Mouse (Mus musculus) layer of hippocampus, postnatal 14 days (tissue): ENCODE measurements around the gene Ptgdr2. TPM values are rescaled to one million over a fixed set of nuclear protein-coding genes. Genes with fewer than 3 reads are reported as not detected.

ENCODE experiments used
- DNase-seq, 2 experiments: peaks; one replicate each; pipeline ENCODE4 v3.0.0; 2021 to 2022; ENCODE audit warnings: low spot score in 2 of 2, mixed read lengths in 1 of 2
- long read RNA-seq, 2 experiments: library from polyadenylated mRNA; stranded (forward); transcript quantifications; one replicate each; pipeline ENCODE4 v2.0.0; 2021
- total RNA-seq, 2 experiments: library from RNA; stranded (reverse); gene quantifications; 2 replicates each; pipeline ENCODE4 v1.2.3; 2021

Gene Ptgdr2
- under 1 TPM; 0.29 to 0.32 TPM for total RNA-seq
- long read RNA-seq, experiment 1, result 0 reads
- long read RNA-seq, experiment 2, result 0 reads

GRCm38 (mm10) chr19:10937110-10937563 lies at the start of gene Ptgdr2:
Ptgdr2 (plus strand) TSS chr19:10937160.
- no peak for DNase-seq

DNA sequence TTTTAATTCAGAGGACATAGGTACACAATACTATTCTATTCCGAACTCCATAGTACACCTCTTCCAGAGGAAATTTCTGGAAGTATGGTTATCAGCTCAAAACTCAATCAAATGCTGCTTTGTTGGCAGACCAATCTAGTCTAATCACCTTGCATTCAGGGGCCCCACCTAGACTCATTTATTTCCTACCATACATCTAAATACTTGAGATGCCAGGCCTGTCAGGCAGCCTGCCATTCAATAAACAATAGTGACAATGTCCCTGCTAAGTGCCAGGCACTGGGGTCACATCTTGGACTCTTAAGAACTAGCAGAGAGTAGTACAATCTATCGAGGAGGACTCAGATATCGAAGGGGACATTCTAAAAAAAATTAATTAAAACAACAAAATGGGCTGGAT lies 44.8 kb upstream of the Ptgdr2 start:
- DNase-seq, result no peak

- peak; percentile 99 for DNase-seq
These were observed 41.9 kb upstream of the Ptgdr2 start, which contains the start of gene Prpf19 for GRCm38 (mm10) chr19:10895016-10895528. Prpf19 (plus strand) TSS chr19:10895231.

DNA sequence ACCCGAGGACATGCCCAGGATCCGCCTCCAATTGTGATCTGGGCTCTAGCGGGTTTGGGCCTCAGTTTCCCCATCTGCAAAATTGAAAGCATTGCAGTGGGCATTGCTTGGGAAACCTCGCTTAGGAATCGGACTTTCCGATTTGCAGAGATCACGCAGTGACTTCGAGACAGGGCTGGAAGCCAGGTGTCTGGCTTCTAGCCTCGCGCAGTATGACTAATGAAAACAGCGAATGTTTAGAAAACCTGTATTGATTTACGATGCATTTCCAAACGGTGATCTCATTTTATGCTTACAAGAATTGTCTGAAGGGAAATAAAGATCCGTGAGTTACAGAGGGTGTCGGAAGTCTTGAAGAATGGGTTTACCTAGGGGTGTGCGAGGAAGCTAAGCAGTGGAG lies 41.3 kb upstream of the Ptgdr2 start:
- no peak for DNase-seq

GRCm38 (mm10) chr19:10896849-10897248 lies 40.1 kb upstream of the Ptgdr2 start:
- no peak for DNase-seq

DNA sequence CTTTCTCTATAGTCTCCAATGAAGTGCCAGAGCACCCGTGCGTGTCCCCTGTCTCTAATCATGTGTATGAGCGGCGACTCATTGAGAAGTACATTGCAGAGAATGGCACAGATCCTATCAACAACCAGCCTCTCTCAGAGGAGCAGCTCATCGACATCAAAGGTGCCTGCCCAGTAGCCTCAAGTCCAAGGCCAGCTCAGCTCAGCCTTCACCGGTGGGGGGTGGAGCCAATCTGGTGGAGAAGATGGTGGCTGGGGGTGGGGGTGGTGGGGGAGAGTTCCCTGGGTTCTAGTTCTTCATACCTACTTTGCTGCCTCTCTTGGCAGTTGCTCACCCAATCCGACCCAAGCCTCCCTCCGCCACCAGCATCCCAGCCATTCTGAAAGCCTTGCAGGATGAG lies 39.5 kb upstream of the Ptgdr2 start:
- DNase-seq, result no peak

DNA sequence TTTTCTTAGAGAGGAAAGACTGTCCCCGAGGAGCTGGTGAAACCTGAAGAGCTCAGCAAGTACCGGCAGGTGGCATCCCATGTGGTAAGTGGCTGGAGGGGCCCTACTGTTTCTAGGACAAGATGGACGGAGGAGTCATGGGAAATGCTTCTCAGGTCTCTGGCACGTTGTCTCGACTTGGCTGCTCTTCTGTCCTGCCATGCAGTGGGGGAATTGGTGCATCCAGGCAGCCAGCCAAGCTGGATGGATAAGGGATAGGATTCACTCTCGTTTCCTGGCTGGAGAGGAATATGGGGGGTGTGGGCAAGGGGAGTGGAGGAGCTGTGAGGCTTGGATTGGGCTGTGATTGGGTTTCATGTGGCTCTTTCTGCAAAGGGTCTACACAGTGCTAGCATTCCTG lies 36.6 kb upstream of the Ptgdr2 start:
- DNase-seq, result no peak

GRCm38 (mm10) chr19:10901046-10901445 lies 35.9 kb upstream of the Ptgdr2 start:
- no peak for DNase-seq

DNA sequence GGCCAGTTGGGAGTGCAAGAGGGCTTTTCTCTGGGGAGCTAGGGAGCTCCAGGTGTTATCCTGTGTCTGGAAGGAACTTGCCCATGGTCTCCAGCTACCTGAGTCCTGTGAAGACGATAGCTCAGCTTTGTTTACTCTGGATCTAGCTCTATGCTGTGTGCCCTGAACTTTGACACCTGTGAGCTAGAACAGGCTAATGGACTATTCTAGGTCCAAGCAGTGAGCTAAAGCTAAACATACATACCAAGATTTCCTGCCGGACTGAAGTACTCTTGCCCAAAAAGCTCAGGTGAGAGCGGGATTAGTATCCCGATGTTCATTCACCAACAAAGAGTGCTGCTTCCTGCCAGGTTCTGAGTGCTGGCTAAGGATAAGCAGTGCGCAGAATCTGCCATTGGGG lies 32.4 kb upstream of the Ptgdr2 start:
- DNase-seq, result no peak

DNA sequence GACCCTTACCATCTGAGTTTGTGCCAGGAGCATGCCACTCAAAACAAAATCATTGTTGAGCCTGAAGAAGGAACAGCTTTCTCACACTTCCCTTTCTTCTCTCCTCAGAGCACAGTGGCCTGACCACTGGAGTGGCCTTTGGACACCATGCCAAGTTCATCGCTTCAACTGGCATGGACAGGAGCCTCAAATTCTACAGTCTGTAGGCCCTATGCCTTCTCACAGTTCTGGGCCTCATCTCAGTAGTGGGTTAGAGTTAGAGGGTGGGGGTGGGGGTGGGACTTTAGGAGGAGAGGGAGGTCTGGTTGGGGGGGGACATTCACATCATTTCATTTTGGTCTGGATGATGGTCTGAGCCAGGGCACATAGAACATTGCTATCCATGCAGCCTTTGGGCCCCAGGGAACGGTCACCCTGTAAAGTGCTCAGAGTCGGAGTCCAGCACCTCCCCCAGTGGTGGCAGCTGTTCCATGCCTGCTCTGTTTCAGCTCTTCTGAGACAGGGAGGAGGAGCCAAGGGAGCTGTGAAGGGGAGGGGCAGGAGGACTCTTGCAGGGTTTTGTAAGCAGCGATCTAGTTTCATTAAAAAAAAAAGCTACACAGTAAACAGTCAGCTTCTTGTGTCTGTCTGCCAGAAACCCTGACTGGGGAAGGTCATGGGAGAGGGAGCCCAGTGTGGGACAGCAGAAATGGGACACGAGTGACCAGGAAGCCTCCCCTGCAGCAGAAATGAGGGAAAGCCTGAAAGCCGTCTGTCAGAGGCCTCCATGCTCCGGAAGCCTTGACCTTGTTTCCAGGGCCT lies 31.8 kb upstream of the Ptgdr2 start:
- peak; percentile 28 to 45 for DNase-seq

DNA sequence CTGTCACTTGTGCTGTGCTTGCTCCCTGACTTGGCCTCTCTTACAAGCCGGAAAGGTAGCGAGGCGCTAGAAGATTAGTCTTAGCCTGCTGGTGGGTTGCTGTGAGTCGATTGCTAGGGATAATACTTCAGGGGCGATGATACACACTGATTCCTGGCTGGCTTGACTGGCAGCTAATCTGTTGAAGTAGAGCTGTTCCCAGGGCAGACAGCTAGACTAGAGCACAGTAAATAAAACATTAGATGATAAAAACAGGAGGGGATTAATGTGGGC lies 31.3 kb upstream of the Ptgdr2 start:
- DNase-seq, result no peak

DNA sequence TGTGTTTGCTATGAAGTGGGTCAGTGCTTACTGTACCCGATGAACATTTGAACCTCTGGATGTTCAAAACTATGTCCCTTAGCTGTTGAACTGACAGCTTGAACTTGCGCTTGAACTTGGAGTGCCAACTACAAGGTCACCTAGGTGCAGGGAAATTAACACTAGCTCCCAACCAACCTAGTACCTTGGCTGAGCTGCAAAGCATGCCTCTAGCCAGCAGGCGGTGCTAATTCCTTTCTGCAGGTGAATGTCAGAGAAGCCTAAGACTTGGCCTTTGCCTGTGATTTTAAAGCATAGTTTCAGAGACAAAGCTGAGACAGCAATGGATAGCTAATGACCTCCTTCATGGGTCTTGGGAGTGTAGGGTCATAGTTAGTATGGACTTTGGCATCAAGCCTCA lies 29.1 kb upstream of the Ptgdr2 start:
- DNase-seq, result peak in 1 of 2 experiments; percentile 37

- DNase-seq, result no peak
These were observed 27.8 kb upstream of the Ptgdr2 start for GRCm38 (mm10) chr19:10909087-10909721.

GRCm38 (mm10) chr19:10914291-10914690 lies 22.7 kb upstream of the Ptgdr2 start:
- DNase-seq, result no peak

DNA sequence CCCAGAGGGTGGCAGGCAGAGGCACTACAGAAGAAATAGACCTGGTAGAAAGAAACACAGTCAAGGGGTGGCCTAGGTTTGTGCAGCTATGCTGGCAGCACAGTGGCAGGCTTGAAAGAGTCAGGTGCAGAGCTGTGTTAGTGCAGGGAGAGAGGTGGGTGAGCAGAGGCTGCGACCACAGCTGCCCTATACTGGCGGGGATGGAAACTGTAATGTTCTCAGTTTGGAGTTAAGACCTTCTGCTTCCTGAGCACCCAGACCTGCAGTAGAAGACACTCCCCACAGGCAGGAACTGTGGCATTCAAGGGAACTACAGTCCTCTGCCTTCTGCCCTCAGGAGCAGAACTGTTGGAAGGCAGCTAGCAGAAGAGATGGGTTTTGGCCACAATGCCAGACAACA lies 22.1 kb upstream of the Ptgdr2 start:
- DNase-seq, result no peak

GRCm38 (mm10) chr19:10916506-10916905 lies 20.5 kb upstream of the Ptgdr2 start:
- DNase-seq, result no peak

DNA sequence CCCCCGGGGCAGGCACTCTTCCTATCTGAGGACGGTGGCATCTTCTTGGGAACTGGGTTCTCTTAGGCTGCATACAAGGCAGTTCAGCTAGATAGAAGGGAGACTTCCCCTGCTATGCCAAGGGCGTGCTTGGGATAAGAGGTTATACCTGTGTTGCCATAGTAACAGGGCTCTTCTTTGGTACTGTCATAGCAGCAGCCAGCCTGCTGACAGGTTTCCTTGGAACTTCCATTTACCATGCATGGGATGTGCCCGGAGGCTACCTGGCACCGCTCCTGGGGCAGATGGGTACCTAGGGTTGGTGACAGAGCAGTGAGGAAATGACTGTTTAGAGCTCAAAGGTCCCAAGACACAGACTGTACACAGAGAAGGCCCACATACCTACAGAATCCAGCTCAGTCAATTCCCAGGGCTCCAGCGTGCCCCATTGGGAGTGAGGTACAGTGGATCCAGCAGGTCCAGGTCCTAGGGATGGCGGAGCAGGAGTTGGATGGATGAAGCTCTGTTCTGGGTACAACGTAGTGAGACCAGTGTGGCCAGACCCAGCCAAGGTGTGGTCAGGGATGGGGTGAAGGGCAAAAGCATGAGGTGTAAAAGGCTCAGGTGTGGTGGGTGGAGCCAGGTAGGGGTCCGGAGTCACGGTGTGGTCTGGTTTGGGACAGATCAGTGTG lies 18.5 kb upstream of the Ptgdr2 start:
- DNase-seq, result no peak

DNA sequence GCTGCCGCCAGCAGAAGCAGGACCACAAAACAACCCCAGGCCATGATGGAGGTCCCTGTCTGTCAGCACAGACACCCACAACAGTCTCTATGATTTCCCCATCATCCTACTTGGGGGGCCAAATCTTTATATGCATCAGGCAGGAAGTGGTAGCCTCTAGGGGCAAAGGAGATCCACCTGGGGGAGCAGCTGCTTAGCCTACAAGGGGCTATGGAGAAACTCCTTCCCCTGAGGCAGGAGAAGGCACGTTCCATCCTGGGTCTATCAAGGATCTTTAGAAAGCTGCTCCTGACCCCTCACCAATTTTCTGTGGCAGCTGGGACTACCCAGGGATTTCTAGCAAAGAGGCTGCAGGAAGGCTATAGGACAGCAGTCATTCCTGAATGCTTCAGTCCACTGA lies 16.4 kb upstream of the Ptgdr2 start, which contains the start of gene Zp1:
Gene Zp1, minus strand, starts transcription at position 101 of the 400 bp plus-strand sequence.
- no peak for DNase-seq

GRCm38 (mm10) chr19:10921058-10921457 lies 15.9 kb upstream of the Ptgdr2 start:
- no peak for DNase-seq

- DNase-seq, result no peak
These were observed 12.7 kb upstream of the Ptgdr2 start for GRCm38 (mm10) chr19:10924220-10924619.

DNA sequence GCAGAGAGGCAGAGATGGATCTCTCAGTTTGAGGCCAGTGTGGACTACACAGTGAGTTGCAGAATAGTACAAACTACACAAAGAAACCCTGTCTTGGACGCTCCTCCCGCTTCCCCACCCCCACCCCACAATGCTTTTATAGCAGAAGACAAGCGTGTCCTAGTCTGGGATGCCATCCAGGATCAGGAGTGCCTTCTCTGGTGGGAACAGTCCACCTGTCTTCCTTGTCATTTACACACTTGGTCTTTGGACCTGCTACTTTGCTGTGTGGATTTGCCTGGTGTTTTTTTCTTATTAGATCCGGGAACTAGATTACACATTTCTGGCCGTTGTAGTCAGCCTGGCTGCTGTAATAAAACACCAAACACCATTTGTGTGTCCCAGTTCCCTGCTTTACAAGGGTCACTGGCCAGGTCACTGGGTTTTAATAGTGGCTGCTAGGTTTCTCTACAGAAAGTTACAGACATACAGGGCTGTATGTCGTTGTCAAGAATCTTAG lies 10.8 kb upstream of the Ptgdr2 start:
- no peak for DNase-seq

DNA sequence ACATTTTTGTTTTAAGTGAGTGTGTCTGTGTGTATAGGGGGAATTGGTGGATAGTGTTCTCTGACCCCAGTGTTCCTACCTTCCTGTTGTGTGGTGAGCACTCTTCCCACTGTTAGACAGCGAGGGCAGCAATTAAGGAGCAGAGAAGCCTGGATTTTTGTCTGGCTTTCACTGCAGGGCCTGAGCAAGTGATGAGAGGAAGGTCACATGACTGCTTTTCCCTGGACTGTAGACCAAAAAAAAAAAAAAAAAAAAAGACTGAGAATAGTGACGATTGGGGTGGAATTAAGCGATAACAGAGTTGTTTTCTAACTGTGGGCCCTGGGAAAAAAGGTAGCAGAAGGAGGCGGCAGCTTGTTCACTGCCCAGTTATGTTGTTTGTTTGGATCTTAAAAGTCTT lies 10.3 kb upstream of the Ptgdr2 start:
- no peak for DNase-seq
